Mouse (Mus musculus) Patski (cell line): ENCODE measurements around the gene Otud1. TPM values are rescaled to one million over a fixed set of nuclear protein-coding genes. Genes with fewer than 3 reads are reported as not detected.

Experiments
- ATAC-seq: fragments of 100-300 bp; one replicate; pipeline ENCODE4 v1.8.0; 2021
- CTCF ChIA-PET: fragments of 350-600 bp; sonication (Branson Sonifier 250); formaldehyde crosslinking; loops from one replicate; lab custom pipeline; 2022; ENCODE audit warnings: inconsistent platforms; lab: Charles Lee
- POLR2A ChIA-PET: fragments of 350-600 bp; sonication (Branson Sonifier 250); formaldehyde crosslinking; loops from one replicate; lab custom pipeline; 2022; ENCODE audit warnings: antibody characterized with exemption, inconsistent platforms; lab: Charles Lee
- DNase-seq: peaks from one replicate; pipeline ENCODE4 v3.0.0-alpha.2; 2011; ENCODE audit warnings: low read depth, low spot score
- H3K27me3 ChIP-seq: fragments of 371-371 bp; one replicate; pipeline ENCODE4 v1.5.1; 2021
- CTCF ChIP-seq: fragments of 100-300 bp; IDR thresholded peaks from one replicate; pipeline ENCODE4 v1.5.1; 2021
- in situ Hi-C: fragments of 300-500 bp; cut with MboI; formaldehyde crosslinking; loops from 3 replicates; pipeline ENCODE4 v1.11.1; 2018; ENCODE audit warnings: low pct_unique_long_range_greater_than_20kb, mixed read lengths
- polyA plus RNA-seq: library from polyadenylated mRNA; unstranded; gene quantifications from one replicate; pipeline ENCODE4 v1.2.3, GENCODE M21; 2021

Gene Otud1
- polyA plus RNA-seq, 1 experiment from 2014 or later, result 12.7 TPM

GRCm38 (mm10) chr2:19646910-19647309 lies 10.6 kb upstream of the Otud1 start:
- in situ Hi-C loops, result no loop called here
- DNase-seq (no peak), ATAC-seq (peak; percentile 62)
- ChIA-PET CTCF (interaction anchor here (1.2 kb wide), 1 partner anchor 9 kb away, joined by 3 read pairs; no protein-coding TSS in a partner anchor), POLR2A (interaction anchor here (0.7 kb wide), 1 partner anchor 13 kb away, joined by 4 read pairs; no protein-coding TSS in a partner anchor)
- no peak for TF ChIP-seq CTCF
- H3K27me3 ChIP-seq, result no peaks in the 10 kb centered on the region

- TF ChIP-seq CTCF, result no peak
- no peak for DNase-seq
- in situ Hi-C loops, result no loop called here
- POLR2A ChIA-PET, result interaction anchor here (0.6 kb wide), 2 partner anchors 67 to 121 kb away, joined by 4 read pairs; no protein-coding TSS in a partner anchor
- CTCF ChIA-PET, result interaction anchor here (0.8 to 1.4 kb wide), 3 partner anchors 10 to 19 kb away, joined by 3 to 4 read pairs (median 3); no protein-coding TSS in a partner anchor
- no peaks in the 10 kb centered on the region for H3K27me3 ChIP-seq
- no peak for ATAC-seq
These were observed 1.1 kb upstream of the Otud1 start for GRCm38 (mm10) chr2:19656436-19656835.

GRCm38 (mm10) chr2:19657881-19658589 lies 483 bp downstream of the Otud1 start:
- H3K27me3 ChIP-seq, result no peaks in the 10 kb centered on the region
- peak; percentile 63 for ATAC-seq
- ChIA-PET POLR2A (interaction anchor here (0.7 kb wide), 2 partner anchors 33 to 59 kb away, joined by 3 read pairs; no protein-coding TSS in a partner anchor), CTCF (interaction anchor here (0.8 to 1.0 kb wide), 3 partner anchors 32 to 138 kb away, joined by 3 read pairs; no protein-coding TSS in a partner anchor)
- in situ Hi-C loops, result no loop called here
- TF ChIP-seq CTCF, result peak; percentile 69
- DNase-seq, result no peak

GRCm38 (mm10) chr2:19658661-19659384 lies 1.3 kb downstream of the Otud1 start:
- TF ChIP-seq CTCF, result no peak
- POLR2A ChIA-PET, result no interaction called here
- CTCF ChIA-PET, result interaction anchor here (1.4 kb wide), 1 partner anchor 57 kb away, joined by 4 read pairs; no protein-coding TSS in a partner anchor
- in situ Hi-C loops, result no loop called here
- no peaks in the 10 kb centered on the region for H3K27me3 ChIP-seq
- DNase-seq (no peak), ATAC-seq (peak; percentile 29)

GRCm38 (mm10) chr2:19660875-19661274 lies 3.3 kb downstream of the Otud1 start:
- in situ Hi-C loops, result no loop called here
- ATAC-seq (no peak), DNase-seq (no peak)
- ChIA-PET CTCF (no interaction called here), POLR2A (no interaction called here)
- H3K27me3 ChIP-seq, result no peaks in the 10 kb centered on the region
- peak; percentile 18 for TF ChIP-seq CTCF

- no peak for DNase-seq
- H3K27me3 ChIP-seq, result no peaks in the 10 kb centered on the region
- ChIA-PET CTCF (interaction anchor here (1.4 to 2.4 kb wide), 3 partner anchors 23 to 70 kb away, joined by 3 to 10 read pairs (median 7); no protein-coding TSS in a partner anchor), POLR2A (interaction anchor here (1.1 kb wide), 1 partner anchor 22 kb away, joined by 3 read pairs; no protein-coding TSS in a partner anchor)
- no peak for TF ChIP-seq CTCF
- in situ Hi-C loops, result no loop called here
- no peak for ATAC-seq
These were observed 5.7 kb downstream of the Otud1 start for GRCm38 (mm10) chr2:19663146-19663848.

GRCm38 (mm10) chr2:19664147-19664546 lies 6.6 kb downstream of the Otud1 start:
- DNase-seq, result no peak
- in situ Hi-C loops, result no loop called here
- POLR2A ChIA-PET, result interaction anchor here (1.1 kb wide), 1 partner anchor 21 kb away, joined by 3 read pairs; no protein-coding TSS in a partner anchor
- no peaks in the 10 kb centered on the region for H3K27me3 ChIP-seq
- CTCF ChIA-PET, result interaction anchor here (1.4 to 2.4 kb wide), 3 partner anchors 22 to 69 kb away, joined by 3 to 10 read pairs (median 7); no protein-coding TSS in a partner anchor
- ATAC-seq, result peak; percentile 13
- no peak for TF ChIP-seq CTCF

GRCm38 (mm10) chr2:19664555-19665475 lies 7.3 kb downstream of the Otud1 start:
- ChIA-PET CTCF (interaction anchor here (0.7 to 2.4 kb wide), 5 partner anchors 12 to 69 kb away, joined by 3 to 10 read pairs (median 3); no protein-coding TSS in a partner anchor), POLR2A (interaction anchor here (1.1 kb wide), 1 partner anchor 21 kb away, joined by 3 read pairs; no protein-coding TSS in a partner anchor)
- ATAC-seq (no peak), DNase-seq (no peak)
- in situ Hi-C loops, result no loop called here
- H3K27me3 ChIP-seq, result no peaks in the 10 kb centered on the region
- no peak for TF ChIP-seq CTCF

GRCm38 (mm10) chr2:19665841-19666240 lies 8.3 kb downstream of the Otud1 start:
- DNase-seq (no peak), ATAC-seq (peak; percentile 83)
- H3K27me3 ChIP-seq, result no peaks in the 10 kb centered on the region
- ChIA-PET CTCF (interaction anchor here (0.8 to 2.4 kb wide), 6 partner anchors 10 to 120 kb away, joined by 3 to 10 read pairs (median 3); no protein-coding TSS in a partner anchor), POLR2A (interaction anchor here (0.6 kb wide), 2 partner anchors 881 to 1021 kb away, joined by 3 to 7 read pairs; no protein-coding TSS in a partner anchor)
- in situ Hi-C loops, result no loop called here
- no peak for TF ChIP-seq CTCF
